Mouse (Mus musculus) adrenal gland, postnatal 4 days (tissue): Measurements from ENCODE around the gene Il6st. TPM values are rescaled to one million over a fixed set of nuclear protein-coding genes. Genes with fewer than 3 reads are reported as not detected.

Experiments
- DNase-seq, 2 experiments: peaks; one replicate each; pipeline ENCODE4 v3.0.0; 2021 to 2022; ENCODE audit warnings: low spot score in 2 of 2, mixed read lengths in 2 of 2
- total RNA-seq, 2 experiments: library from RNA; stranded (reverse); gene quantifications; 2 replicates each; pipeline ENCODE4 v1.2.3; 2021

The Il6st gene
- total RNA-seq, 2 experiments from 2014 or later = 278 to 288 TPM

DNA sequence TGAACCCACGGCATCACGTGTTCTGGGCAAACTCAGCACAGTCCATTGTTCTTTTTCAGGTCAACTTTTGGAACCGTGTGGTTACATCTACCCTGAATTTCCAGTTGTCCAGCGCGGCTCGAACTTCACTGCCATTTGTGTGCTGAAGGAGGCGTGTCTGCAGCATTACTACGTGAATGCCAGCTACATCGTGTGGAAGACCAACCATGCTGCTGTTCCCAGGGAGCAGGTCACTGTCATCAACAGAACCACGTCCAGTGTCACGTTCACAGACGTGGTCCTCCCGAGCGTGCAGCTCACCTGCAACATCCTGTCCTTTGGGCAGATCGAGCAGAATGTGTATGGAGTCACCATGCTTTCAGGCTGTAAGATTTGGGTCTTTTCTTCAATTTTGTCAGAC is 16.1 kb downstream of the Il6st start:
- DNase-seq = no peak

DNA sequence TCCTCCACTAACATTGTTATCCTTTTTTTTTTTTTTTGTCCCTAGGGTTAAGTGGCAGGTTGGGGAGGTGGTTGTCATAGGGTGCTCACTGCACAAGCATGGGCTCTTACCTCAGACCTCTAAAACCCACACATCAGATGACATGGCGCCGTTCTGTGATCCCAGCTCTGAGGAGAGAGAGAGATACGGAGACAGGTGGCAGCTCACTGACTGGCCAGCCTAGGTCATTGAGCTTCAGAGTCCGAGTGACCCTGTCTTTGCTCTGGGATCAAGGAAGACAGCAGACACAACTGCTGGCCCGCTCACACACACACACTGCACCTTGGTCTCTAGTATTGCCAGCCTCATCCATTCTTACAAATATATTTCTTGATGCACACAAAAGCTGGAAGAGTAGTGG is 18.7 kb downstream of the Il6st start:
- DNase-seq = no peak

DNA sequence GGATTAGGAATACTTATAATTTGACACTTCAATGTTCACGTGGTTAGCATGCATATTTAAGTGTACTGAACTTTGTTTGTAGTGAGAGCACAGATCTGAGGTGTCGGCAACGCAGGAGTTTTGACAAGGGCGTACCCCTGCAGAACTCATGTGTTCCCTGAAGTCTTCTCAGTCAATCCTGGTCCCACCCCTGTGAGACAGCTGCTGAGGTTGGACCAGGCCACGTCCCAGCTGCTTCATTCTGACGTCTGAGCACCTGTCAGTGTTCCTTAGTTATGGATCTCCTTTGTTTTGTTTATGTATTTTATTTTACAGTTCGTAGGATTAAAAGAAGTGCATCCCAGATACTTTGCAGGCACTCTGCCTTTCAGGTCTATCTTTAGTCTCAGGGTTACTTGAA is 19.1 kb downstream of the Il6st start:
- DNase-seq = no peak

DNA sequence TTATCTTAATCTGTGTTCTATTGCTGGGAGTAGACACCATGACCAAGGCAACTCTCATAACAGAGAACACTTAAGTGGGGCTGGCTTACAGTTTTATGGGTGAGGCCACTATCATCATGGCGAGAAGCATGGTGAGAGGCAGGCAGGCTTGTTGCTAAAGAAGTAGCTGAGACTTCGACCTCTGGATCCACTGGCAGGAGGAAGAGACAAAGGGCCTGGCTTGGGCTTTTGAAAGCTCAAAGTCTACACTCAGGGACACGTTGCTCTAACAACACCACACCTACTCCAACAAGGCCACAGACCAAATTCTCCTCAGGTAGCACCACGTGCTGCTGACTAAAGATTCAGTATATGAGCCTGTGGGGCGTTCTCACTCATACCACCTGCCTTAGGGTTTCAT is 22.4 kb downstream of the Il6st start:
- DNase-seq = no peak

DNA sequence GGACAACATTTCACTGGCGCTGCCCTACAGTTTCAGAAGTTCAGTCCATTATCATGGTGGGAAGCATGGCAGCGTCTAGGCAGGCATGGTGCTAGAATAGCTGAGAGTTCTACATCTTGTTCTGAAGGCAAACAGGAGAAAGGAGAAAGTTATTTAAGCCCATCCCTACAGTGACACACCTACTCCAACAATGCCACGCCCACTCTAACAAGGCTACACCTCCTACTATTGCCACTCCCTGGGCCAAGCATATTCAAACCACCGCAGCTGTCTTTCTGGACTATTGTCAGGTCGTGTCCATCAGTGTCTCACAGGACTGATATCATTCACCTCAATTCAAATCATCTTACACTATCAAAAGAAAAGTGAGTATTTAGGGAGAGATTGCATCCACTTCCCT is 22.8 kb downstream of the Il6st start:
- no peak for DNase-seq

DNA sequence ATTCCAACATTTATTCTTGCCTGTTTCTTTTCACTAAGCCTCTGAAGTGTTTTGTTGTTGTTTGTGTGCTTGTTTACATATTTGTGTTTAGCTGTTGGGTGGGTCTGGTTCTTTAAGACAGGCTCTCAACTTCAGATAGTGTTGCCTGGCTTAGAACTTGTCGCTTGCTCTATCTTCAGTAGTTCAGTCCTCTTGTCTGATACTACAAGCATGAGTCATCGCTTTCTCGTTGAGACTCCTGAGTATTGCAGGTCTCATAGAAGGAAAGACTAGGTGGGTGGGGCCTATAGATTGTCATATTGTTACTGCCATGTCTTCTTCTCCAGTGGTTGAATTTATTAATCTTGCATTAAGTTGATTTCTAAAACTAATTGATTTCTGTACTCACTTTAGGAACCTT is 26.2 kb downstream of the Il6st start:
- DNase-seq = no peak

DNA sequence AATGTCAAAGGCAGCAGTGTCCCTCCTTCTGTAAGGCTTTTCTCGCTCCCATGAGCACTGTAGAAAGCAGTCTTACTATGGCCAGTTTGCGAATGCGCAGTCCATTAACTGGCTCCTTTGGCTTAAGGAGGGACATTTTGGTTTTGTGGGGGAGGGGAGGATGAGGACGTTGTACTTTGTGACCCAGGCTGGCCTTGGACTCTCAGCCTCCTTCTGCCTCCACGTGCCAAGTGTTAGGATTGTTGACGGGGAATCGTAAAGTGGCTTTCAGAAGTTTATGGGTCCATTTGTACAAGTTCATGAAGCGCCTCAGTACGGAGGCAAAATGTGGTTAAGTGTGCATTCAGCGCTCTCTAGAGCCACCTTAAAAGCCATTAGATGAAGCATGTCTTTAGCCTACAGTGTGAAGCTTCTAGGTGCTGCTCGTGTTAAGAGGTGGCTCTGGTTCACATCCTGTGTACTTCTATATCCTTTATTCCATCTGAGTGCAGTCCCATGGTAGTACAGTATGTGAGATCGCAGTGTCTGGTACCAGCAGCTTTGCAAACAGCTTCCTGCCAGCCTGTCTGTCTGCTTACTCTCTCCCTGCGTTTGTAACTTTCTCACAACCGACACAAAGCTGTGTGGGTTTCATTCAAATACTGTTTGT is 27.9 kb downstream of the Il6st start:
- DNase-seq = no peak

DNA sequence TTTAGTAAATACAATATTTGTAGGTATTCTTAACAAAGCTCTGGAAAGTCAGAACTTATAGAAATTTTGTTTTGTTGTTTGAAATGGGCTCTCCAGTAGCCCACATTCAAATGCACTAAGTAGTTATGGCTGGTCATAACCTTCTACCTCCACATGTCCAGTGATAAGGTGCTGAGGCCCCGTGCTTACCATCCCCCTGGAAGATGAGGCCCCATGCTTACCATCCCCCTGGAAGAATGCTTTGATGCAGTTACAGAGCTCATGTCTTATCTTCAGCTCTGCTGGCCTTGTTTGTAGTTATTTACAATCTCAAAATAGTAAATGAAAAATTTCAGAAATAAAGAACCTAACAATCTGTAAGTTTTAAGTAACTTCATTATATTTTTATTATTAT is 28.4 kb downstream of the Il6st start:
- DNase-seq = no peak

DNA sequence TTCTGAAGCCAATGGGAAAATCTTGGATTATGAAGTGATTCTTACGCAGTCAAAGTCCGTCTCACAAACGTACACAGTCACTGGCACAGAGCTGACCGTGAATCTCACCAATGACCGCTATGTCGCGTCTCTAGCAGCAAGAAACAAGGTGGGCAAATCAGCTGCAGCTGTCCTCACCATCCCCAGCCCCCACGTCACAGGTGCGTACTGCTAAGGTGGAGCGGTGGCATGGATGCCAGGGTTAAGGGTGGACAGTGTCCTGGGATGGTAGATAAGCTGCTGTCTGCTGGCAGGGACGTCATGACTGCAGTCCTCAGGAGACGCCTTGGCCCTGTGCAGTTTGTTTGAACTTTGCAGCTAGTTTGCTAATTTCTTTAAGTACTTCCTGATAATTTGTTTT is 30.7 kb downstream of the Il6st start:
- DNase-seq = no peak

DNA sequence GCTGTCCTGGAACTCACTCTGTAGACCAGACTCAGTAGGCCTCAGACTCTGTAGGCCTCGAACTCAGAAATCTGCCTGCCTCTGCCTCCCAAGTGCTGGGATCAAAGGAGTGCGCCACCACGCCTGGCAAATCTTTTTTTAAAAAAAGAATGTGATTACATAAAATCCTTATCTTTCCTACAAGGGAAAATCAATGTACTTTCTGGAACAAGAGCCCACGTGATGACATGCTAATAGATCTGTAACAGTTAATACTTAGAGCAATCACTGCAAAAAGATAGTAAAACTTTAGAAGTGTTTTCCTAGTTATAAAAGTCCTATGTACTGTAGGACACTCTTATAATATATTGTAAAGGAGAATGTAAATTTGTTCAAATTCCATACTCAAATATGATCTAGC is 36.2 kb downstream of the Il6st start:
- DNase-seq = no peak

DNA sequence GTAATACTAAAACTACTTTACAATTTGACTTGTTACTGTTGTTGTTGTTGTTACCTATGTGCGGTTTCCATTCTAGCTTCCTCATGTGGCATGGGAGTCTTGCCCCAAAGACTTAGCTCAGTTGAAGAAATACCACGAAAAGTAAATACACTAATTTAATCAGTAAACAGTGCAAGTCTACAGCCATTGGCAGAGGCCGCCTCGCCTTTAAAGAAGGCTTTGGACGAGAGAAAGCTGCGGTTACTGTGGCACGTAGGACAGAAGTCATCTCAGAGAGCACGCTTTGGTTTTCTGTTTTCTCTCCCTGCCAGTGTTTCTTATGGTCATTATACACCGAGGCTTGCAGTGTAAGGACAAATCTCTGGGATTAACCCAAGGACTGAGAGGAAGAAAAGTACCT is 36.6 kb downstream of the Il6st start:
- DNase-seq = no peak

DNA sequence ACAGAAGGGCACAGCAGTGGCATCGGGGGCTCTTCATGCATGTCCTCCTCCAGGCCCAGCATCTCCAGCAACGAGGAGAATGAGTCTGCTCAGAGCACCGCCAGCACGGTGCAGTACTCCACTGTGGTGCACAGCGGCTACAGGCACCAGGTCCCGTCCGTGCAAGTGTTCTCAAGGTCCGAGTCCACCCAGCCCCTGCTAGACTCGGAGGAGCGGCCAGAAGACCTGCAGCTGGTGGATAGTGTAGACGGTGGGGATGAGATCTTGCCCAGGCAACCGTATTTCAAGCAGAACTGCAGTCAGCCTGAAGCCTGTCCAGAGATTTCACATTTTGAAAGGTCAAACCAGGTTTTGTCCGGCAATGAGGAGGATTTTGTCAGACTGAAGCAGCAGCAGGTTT is 40.0 kb downstream of the Il6st start:
- no peak for DNase-seq

DNA sequence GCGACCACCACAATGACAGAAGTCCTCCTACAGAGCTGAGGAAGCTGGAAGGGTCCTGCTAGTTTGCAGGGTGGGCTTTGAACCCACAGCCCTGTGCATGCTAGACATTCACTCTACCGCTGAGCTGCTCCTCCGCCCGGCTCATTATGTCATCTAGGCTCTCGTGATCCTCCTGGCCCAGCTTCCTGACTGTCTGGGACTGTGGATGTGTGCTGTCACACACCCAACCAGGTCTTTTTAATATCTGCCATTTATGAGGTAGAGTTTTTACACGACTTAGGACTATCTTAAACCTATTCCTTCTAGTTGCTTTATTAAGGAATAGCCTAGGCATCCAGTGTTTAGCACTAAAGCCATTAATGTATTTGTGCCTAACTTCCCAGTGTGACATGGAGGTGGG is 41.6 kb downstream of the Il6st start:
- no peak for DNase-seq

DNA sequence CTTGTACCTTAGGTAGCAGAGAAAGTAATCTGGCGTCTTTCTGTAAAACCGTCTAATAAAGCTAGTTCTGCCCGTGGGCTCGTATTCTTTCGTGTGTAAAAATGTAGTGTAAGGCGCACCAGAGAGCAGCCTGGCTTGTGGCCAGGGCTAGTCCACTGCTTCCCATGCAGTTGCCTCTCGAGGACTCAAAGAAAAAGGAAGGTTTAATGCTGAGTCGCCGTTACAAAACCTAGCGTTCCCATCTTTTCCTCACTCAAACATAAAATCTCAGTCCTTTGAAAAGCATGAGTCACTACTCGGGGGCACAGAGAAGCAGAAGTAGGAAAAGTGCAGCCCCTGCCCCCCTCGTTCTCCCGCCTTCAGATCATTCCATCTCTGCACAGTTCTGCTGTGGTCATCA is 42.9 kb downstream of the Il6st start:
- DNase-seq = no peak

DNA sequence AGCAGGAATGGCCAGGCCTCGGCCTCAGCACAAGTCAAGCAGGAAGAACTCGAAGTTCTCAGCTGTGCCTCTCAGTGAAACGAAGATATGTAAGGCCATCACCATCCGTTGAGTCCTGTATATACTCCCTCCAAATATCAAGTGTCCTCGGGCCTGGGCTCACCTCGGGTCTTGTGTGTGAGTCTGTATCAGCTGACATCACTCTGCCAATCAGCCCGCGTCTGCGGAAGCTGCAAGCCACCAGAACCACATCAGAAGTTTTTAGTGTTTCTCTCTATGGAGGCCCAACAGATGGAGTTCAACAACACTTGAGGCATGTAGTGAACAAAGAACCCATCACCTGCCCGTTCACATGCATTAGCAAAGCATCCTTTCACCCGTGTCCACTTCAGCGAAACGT is 43.8 kb downstream of the Il6st start:
- no peak for DNase-seq

DNA sequence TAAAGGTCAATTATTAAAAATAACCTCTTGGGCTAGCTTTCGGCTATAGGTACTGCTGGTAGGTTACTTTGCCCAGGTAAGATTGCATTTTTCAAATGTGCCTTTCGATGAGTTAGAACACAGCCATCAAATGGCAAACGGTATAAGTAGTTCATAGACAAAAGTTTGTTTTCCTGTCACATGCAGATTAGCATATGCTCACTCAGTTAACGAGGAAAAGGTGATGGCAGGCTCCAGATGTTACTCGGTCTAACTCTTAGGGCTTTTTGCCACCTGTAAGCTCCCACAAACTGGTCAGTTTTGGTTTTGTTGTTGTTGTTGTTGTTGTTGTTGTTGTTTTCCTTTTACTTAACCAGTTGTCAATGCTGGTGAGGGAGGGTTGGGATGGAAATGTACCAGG is 44.6 kb downstream of the Il6st start:
- DNase-seq = no peak

DNA sequence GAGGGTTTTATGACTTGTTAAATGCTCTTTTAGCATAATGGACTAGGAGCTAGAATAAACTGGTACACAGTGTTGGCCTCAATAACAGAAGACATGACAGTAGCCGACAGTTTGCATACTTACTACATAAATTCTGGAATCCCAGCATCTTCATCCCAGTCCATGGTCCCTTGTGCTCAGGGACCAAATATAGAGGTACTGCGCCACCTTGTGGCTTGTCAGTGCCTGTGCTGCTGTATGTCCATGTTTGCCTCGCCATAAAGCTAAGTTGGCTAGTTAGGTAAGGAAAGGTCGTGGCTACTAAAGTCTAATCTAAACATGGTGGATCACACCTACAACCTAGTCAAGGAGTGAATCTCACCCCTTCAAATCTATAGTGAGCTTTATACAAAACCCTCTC is 45.6 kb downstream of the Il6st start:
- no peak for DNase-seq

DNA sequence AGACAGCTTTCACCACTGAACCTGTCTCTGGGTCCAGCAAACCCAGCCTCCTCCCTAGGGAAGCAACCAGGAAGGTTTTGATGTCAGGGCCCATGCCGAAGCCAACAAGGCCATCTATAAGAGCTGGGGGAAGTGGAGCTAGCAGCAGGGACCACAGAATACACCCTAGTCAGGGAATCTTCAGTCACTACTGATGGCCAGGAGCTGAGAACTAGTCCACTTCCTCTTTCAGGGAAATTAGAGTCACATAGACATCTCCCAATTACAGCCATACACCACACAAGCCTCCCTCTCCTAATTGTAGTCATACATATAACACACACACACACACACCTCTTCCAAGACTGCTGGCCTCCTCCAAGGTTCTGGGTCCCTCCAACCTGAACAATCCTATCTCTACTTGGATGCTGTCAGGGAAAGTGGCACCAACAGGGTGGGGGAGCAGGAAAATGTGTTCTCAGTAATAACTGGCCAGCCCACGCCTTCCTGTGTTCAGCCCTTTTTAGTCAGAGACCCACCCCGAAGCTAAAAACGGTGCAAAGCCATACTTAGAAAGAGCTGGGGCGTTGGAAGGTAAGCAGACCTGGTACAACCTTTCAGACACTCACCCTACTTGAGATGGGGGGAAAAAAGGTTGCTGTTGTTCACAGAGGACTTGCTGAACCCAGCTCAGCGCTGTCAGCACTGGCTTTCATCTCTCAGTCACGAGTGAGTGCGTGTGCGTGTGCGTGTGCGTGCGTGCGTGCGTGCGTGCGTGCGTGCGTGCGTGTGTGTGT is 46.8 kb downstream of the Il6st start:
- no peak for DNase-seq

DNA sequence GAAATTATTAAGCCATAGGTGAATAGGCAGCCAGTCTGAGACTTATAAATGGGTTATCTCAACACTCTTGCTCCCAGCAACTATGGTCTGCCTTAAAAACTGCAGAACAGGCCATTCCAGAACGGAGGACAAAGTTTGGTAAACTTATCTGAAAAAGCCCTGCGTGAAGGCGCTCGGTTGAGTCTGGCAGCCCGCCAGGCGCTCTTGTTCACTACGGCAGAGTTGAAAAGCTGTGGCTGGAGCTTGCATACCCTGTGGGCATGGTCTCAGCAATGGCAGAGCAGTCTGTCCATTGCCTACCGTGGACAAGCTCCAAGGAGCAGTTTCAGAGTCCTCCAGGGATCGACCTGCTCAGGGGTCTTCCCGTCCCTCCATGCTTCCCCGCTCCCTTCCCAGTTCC is 47.4 kb downstream of the Il6st start:
- DNase-seq = peak in 1 of 2 experiments; percentile 27

DNA sequence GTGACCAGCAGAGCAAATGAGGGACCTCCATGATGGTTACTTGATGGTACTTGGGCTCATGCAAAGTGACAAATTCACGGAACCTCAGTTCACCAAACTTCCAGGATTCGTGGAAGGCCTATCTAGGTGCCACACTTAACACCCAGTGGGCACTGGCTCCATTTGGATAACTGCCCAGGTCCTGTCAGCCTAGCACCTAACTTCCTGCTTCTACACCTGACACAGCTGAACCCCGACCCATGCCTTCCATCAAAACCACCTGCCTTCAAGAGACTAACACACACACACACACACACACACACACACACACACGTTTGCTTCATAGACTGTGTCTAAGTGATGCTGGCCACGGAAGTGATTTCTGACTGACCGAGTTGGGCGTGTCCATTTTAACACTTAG is 47.9 kb downstream of the Il6st start:
- no peak for DNase-seq

DNA sequence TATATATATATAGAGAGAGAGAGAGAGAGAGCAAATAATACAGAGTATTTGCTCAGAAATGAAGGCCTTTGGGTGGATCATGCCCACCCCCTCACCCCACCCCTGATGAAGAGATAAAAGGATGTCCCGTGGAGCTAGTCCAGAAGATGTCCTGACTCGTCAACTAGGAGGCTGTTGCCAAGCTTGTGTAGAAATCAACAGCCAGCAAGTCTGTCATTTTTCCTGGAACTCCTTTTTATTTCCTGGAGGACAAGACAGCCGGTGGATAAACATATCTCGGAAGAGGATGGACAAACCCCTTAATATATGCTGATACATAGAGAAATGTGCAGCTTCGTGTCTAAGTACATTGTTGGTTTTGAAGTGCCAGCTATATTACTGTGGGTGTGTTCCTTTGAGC is 49.0 kb downstream of the Il6st start:
- no peak for DNase-seq

DNA sequence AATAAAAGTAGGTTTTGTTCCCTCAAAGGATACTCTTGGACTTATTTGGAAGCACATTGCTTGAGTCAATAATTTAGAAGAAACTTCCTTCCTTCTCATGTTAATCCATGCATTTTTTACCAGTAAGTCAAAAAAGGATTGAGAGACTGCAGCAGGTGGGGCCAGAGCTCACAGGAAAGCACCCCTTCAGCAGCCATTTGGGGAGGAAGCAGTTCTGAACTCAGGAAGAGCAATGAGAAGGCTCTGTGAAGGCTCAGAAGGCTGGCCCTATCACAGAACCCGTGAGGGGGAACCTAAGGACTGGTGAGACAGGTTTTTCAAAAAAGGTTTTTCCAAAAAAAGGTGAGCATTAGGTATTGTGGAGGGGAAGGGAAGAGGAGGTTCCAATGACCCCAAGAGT is 50.7 kb downstream of the Il6st start:
- DNase-seq = no peak

DNA sequence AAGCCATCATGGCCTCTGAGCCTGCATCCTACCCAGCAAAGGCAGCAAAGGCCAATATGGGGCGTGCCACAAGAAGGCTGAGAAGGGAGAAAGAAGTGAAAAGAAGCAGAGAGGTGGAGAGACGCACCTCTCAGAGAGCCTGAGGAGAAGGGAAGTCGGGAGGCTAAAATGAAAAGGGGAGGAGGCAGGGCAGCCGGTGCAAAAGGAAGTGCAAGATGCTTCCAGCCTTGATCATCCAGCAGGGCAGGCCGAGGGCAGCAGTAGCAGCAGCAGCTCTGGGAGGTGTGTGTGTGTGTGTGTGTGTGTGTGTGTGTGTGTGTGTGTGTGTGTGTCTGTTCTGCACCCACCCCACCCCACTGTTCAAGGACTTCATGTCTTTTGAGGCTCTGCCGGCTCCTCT is 58.4 kb downstream of the Il6st start:
- no peak for DNase-seq
